Mouse (Mus musculus): ENCODE data around the gene Acap1. TPM values are rescaled to one million over a fixed set of nuclear protein-coding genes. Genes with fewer than 3 reads are reported as not detected.
"Not testable (repeated sequence)": the region's sequence is repeated elsewhere in the genome, so short reads cannot be mapped to it uniquely, and the experiment has no call there.

Gene Acap1
- 1 to 10 TPM in 1 of 2 experiments, under 1 TPM in 1; 0.43 to 1.5 TPM for total RNA-seq (2021)
- long read RNA-seq, experiment 1, result 0 reads
- long read RNA-seq, experiment 2, partial matches to known transcripts, result 0 of 1 reads
- long read RNA-seq, experiment 2, other reads (novel, unspliced or antisense), result 1 of 1 reads

GRCm38 (mm10) chr11:69895291-69895690, at the start of gene Acap1:
Acap1 (minus strand) TSS chr11:69895539.
- DNase-seq (ENCODE audit: low spot score in 2 of 2), result no peak

- no peak for DNase-seq (ENCODE audit: low spot score in 2 of 2)
Observed at GRCm38 (mm10) chr11:69940962-69941361, 45.6 kb upstream of the Acap1 start.

- no peak for DNase-seq (ENCODE audit: low spot score in 2 of 2)
Observed at GRCm38 (mm10) chr11:69939731-69940130, 44.4 kb upstream of the Acap1 start.

- no peak for DNase-seq (ENCODE audit: low spot score in 2 of 2)
Observed at GRCm38 (mm10) chr11:69939181-69939580, 43.8 kb upstream of the Acap1 start.

- DNase-seq (ENCODE audit: low spot score in 2 of 2), result no peak
Observed at GRCm38 (mm10) chr11:69938401-69938979, 43.2 kb upstream of the Acap1 start.

GRCm38 (mm10) chr11:69937834-69938233, 42.5 kb upstream of the Acap1 start:
- no peak for DNase-seq (ENCODE audit: low spot score in 2 of 2)

GRCm38 (mm10) chr11:69937385-69937784, 42.0 kb upstream of the Acap1 start:
- no peak for DNase-seq (ENCODE audit: low spot score in 2 of 2)

- no peak for DNase-seq (ENCODE audit: low spot score in 2 of 2)
Observed at GRCm38 (mm10) chr11:69936714-69937347, 41.5 kb upstream of the Acap1 start.

- DNase-seq (ENCODE audit: low spot score in 2 of 2), result no peak
Observed at GRCm38 (mm10) chr11:69936156-69936555, 40.8 kb upstream of the Acap1 start.

- peak; percentile 79 to 81 for DNase-seq (ENCODE audit: low spot score in 2 of 2)
Observed at GRCm38 (mm10) chr11:69935137-69935879, 40.0 kb upstream of the Acap1 start, which contains the start of gene Ybx2. Ybx2 (plus strand) TSS chr11:69935796.

- DNase-seq (ENCODE audit: low spot score in 2 of 2), result no peak
Observed at GRCm38 (mm10) chr11:69934681-69935080, 39.3 kb upstream of the Acap1 start.

GRCm38 (mm10) chr11:69934169-69934568, 38.8 kb upstream of the Acap1 start:
- DNase-seq (ENCODE audit: low spot score in 2 of 2), result peak; percentile 95 to 98

GRCm38 (mm10) chr11:69933066-69933465, 37.7 kb upstream of the Acap1 start:
- no peak for DNase-seq (ENCODE audit: low spot score in 2 of 2)

GRCm38 (mm10) chr11:69932254-69932653, 36.9 kb upstream of the Acap1 start:
- DNase-seq (ENCODE audit: low spot score in 2 of 2), result no peak

- no peak for DNase-seq (ENCODE audit: low spot score in 2 of 2)
Observed at GRCm38 (mm10) chr11:69931769-69932168, 36.4 kb upstream of the Acap1 start.

- no peak for DNase-seq (ENCODE audit: low spot score in 2 of 2)
Observed at GRCm38 (mm10) chr11:69930967-69931537, 35.7 kb upstream of the Acap1 start.

GRCm38 (mm10) chr11:69930176-69930575, 34.8 kb upstream of the Acap1 start:
- not testable (repeated sequence) for DNase-seq (ENCODE audit: low spot score in 2 of 2)

- no peak for DNase-seq (ENCODE audit: low spot score in 2 of 2)
Observed at GRCm38 (mm10) chr11:69929712-69930111, 34.4 kb upstream of the Acap1 start.

GRCm38 (mm10) chr11:69927501-69927900, 32.2 kb upstream of the Acap1 start:
- no peak for DNase-seq (ENCODE audit: low spot score in 2 of 2)

GRCm38 (mm10) chr11:69922796-69923195, 27.5 kb upstream of the Acap1 start:
- DNase-seq (ENCODE audit: low spot score in 2 of 2), result no peak

- peak in 1 of 2 experiments; percentile 23 for DNase-seq (ENCODE audit: low spot score in 2 of 2)
Observed at GRCm38 (mm10) chr11:69922012-69922756, 26.8 kb upstream of the Acap1 start.
